Mouse (Mus musculus): ENCODE measurements around the gene Tcp11. TPM values are rescaled to one million over a fixed set of nuclear protein-coding genes. Genes with fewer than 3 reads are reported as not detected.

The Tcp11 gene
- total RNA-seq, 2 experiments from 2014 or later = not detected

GRCm38 (mm10) chr17:28050210-28050609 lies 30.2 kb downstream of the Tcp11 start:
- no peak for DNase-seq
- intact Hi-C loops (cut with DNase I; ENCODE audit: low total_unique reads) = loop anchor here (10.0 kb wide), 1 partner anchor 145 kb away; the partner anchor contains the start of genes Anks1 and Taf11

GRCm38 (mm10) chr17:28048425-28048824 lies 32.0 kb downstream of the Tcp11 start:
- intact Hi-C loops (cut with DNase I; ENCODE audit: low total_unique reads) = loop anchor here (5.0 kb wide), 1 partner anchor 56 kb away; no protein-coding TSS in a partner anchor
- no peak for DNase-seq

GRCm38 (mm10) chr17:28047520-28047919 lies 32.9 kb downstream of the Tcp11 start:
- intact Hi-C loops (cut with DNase I; ENCODE audit: low total_unique reads) = loop anchor here (5.0 kb wide), 1 partner anchor 55 kb away; no protein-coding TSS in a partner anchor
- DNase-seq = no peak

GRCm38 (mm10) chr17:28047017-28047416 lies 33.4 kb downstream of the Tcp11 start:
- intact Hi-C loops (cut with DNase I; ENCODE audit: low total_unique reads) = loop anchor here (5.0 kb wide), 1 partner anchor 55 kb away; no protein-coding TSS in a partner anchor
- DNase-seq = no peak

GRCm38 (mm10) chr17:28042299-28042771 lies 38.1 kb downstream of the Tcp11 start:
- DNase-seq = no peak
- intact Hi-C loops (cut with DNase I; ENCODE audit: low total_unique reads) = loop anchor here (5.0 kb wide), 1 partner anchor 35 kb away; no protein-coding TSS in a partner anchor

GRCm38 (mm10) chr17:28041298-28041697 lies 39.1 kb downstream of the Tcp11 start:
- intact Hi-C loops (cut with DNase I; ENCODE audit: low total_unique reads) = loop anchor here (5.0 kb wide), 1 partner anchor 34 kb away; no protein-coding TSS in a partner anchor
- DNase-seq = no peak

GRCm38 (mm10) chr17:28040620-28041019 lies 39.8 kb downstream of the Tcp11 start:
- DNase-seq = peak; percentile 54

GRCm38 (mm10) chr17:28036813-28037756 lies 43.4 kb downstream of the Tcp11 start:
- peak; percentile 39 for DNase-seq
- intact Hi-C loops (cut with DNase I; ENCODE audit: low total_unique reads) = no loop called here

More at GRCm38 (mm10) chr17:28040620-28041019, 39.8 kb downstream of the Tcp11 start:
- intact Hi-C loops (cut with DNase I; ENCODE audit: low total_unique reads) = loop anchor here (5.0 kb wide), 1 partner anchor 33 kb away; no protein-coding TSS in a partner anchor

- intact Hi-C loops (cut with DNase I; ENCODE audit: low total_unique reads) = no loop called here
- DNase-seq = no peak
Observed at GRCm38 (mm10) chr17:28034986-28035385, 45.5 kb downstream of the Tcp11 start.

- intact Hi-C loops (cut with DNase I; ENCODE audit: low total_unique reads) = no loop called here
- DNase-seq = no peak
Observed at GRCm38 (mm10) chr17:28033046-28033580, 47.3 kb downstream of the Tcp11 start.

- intact Hi-C loops (cut with DNase I; ENCODE audit: low total_unique reads) = no loop called here
- no peak for DNase-seq
Observed at GRCm38 (mm10) chr17:28032219-28032618, 48.2 kb downstream of the Tcp11 start.

- intact Hi-C loops (cut with DNase I; ENCODE audit: low total_unique reads) = no loop called here
Observed at GRCm38 (mm10) chr17:28031281-28031941, 49.0 kb downstream of the Tcp11 start.

GRCm38 (mm10) chr17:28030446-28030845 lies 50.0 kb downstream of the Tcp11 start:
- no peak for DNase-seq
- intact Hi-C loops (cut with DNase I; ENCODE audit: low total_unique reads) = no loop called here

More at GRCm38 (mm10) chr17:28031281-28031941, 49.0 kb downstream of the Tcp11 start:
- DNase-seq = no peak

- intact Hi-C loops (cut with DNase I; ENCODE audit: low total_unique reads) = no loop called here
Observed at GRCm38 (mm10) chr17:28029308-28029707, 51.1 kb downstream of the Tcp11 start.

GRCm38 (mm10) chr17:28028236-28028635 lies 52.2 kb downstream of the Tcp11 start:
- intact Hi-C loops (cut with DNase I; ENCODE audit: low total_unique reads) = no loop called here

More at GRCm38 (mm10) chr17:28029308-28029707, 51.1 kb downstream of the Tcp11 start:
- no peak for DNase-seq

GRCm38 (mm10) chr17:28027197-28027596 lies 53.2 kb downstream of the Tcp11 start:
- no peak for DNase-seq
- intact Hi-C loops (cut with DNase I; ENCODE audit: low total_unique reads) = no loop called here

More at GRCm38 (mm10) chr17:28028236-28028635, 52.2 kb downstream of the Tcp11 start:
- no peak for DNase-seq

- intact Hi-C loops (cut with DNase I; ENCODE audit: low total_unique reads) = no loop called here
- no peak for DNase-seq
Observed at GRCm38 (mm10) chr17:28026111-28026872, 54.1 kb downstream of the Tcp11 start.

GRCm38 (mm10) chr17:28025541-28025961 lies 54.9 kb downstream of the Tcp11 start:
- intact Hi-C loops (cut with DNase I; ENCODE audit: low total_unique reads) = no loop called here
- no peak for DNase-seq

Data from gastrocnemius, postnatal 14 days (tissue).